14 mouse cellular contexts compared by ENCODE assay signal in the genomic region with DNA sequence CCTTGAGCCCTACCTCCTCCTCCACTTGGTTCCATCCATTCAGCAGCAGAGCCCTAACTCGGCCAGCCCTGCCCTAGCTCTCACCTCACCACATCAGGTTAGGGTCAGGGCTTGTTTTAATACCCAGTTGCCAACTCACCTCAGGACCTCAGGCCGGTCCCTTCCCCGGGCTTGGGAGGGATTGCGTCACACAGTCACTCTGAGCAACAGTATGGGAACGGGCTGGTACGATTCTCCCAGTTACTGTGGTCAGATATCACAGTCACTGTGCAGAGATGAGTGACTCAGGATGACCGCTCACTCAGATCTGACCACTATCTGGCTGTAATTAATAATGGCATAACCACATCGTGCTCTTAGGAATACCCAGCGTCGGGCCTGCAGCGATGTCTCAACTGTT. TPM values are rescaled to one million over a fixed set of nuclear protein-coding genes. Genes with fewer than 3 reads are reported as not detected.
DNase-seq lines count a peak whose midpoint lies in the region; ATAC-seq and TF ChIP-seq lines count a peak whose summit lies in the region.
"Had no signal": no experiment of that assay in that cellular context is flagged by ENCODE, and none has a peak within 500 bp of the region (broad histone marks: within the 10 kb centered on the region; RNA-seq: fewer than 3 reads in every experiment).

No protein-coding gene starts in this region.

- WGBS in heart, embryonic 13.5 days = 81% methylated on average over 11 of the region's 11 CpGs
- 76% methylated on average over 11 of the region's 11 CpGs for WGBS in lung, embryonic 14.5 days

- no peak for TF ChIP-seq CTCF in lung, embryonic 14.5 days (IDR thresholded peaks at IDR 0.05; ENCODE audit: low read depth)
- no peak for TF ChIP-seq CTCF in Patski (IDR thresholded peaks at IDR 0.05)

- intact Hi-C loops in heart, postnatal 10 days (cut with DNase I) = no loop called here

- no peak overlapping the region for H3K4me3 ChIP-seq in heart, embryonic 13.5 days
- H3K4me3 ChIP-seq in lung, embryonic 14.5 days (ENCODE audit: low read depth, low read length) = no peak overlapping the region
- H3K4me3 ChIP-seq: forebrain, embryonic 13.5 days had no signal

- no peak overlapping the region; the same call in 1 of the 2 replicates for H3K27ac ChIP-seq in heart, embryonic 13.5 days (replicated peaks)
- peak overlapping the region; percentile 43; the same call in 1 of the 2 replicates for H3K27ac ChIP-seq in lung, embryonic 14.5 days (ENCODE audit: low read depth)
- H3K27ac ChIP-seq: forebrain, embryonic 13.5 days had no signal

- H3K4me1 ChIP-seq in heart, embryonic 13.5 days = peaks cover 97% of the 10 kb centered on the region
- H3K4me1 ChIP-seq in lung, embryonic 14.5 days (ENCODE audit: insufficient read depth) = peaks cover 49% of the 10 kb centered on the region

- no peak for DNase-seq in heart, postnatal 10 days
- no peak for DNase-seq in lung, embryonic 14.5 days
- no peak for DNase-seq in lung, postnatal 14 days
- DNase-seq in Patski (ENCODE audit: low read depth, low spot score) = no peak
- DNase-seq in thymus, postnatal 0 days (ENCODE audit: low spot score) = no peak
- DNase-seq: cerebellum, adult 9-11 months; kidney, postnatal 4 days; liver; lung, postnatal 4 days had no signal

- in situ Hi-C loops in Patski (cut with MboI; ENCODE audit: low pct_unique_long_range_greater_than_20kb) = no loop called here

- no peaks in the 10 kb centered on the region for H3K27me3 ChIP-seq in heart, embryonic 13.5 days (replicated peaks)
- no peaks in the 10 kb centered on the region for H3K27me3 ChIP-seq in lung, embryonic 14.5 days (ENCODE audit: insufficient read depth, low read length)
- H3K27me3 ChIP-seq in Patski = no peaks in the 10 kb centered on the region
- H3K27me3 ChIP-seq: forebrain, embryonic 13.5 days had no signal

- POLR2A ChIA-PET in Patski (lab: Charles Lee) = no interaction called here

- H3K9ac ChIP-seq in heart, embryonic 13.5 days = peak overlapping the region; percentile 64; the same call in 1 of the 2 replicates
- no peak overlapping the region for H3K9ac ChIP-seq in lung, embryonic 14.5 days

- no peak for ATAC-seq in heart, embryonic 13.5 days (ENCODE audit: extremely low read depth, insufficient number of reproducible peaks, low FRiP score, low TSS enrichment)
- ATAC-seq in lung, embryonic 14.5 days (ENCODE audit: insufficient read depth) = no peak
- ATAC-seq in Patski = peak; percentile 17
- peak; percentile 13; the same call in 1 of the 2 replicates for ATAC-seq in neutrophil, adult 5-6 weeks (ENCODE audit: extremely low read depth, insufficient number of reproducible peaks, low FRiP score, poor library complexity, severe bottlenecking)
- ATAC-seq: forebrain, embryonic 13.5 days; intestine, embryonic 16.5 days; midbrain, embryonic 16.5 days had no signal

- H3K36me3 ChIP-seq in heart, embryonic 13.5 days = peaks cover 13% of the 10 kb centered on the region
- H3K36me3 ChIP-seq in lung, embryonic 14.5 days (ENCODE audit: insufficient read depth) = peaks cover 10% of the 10 kb centered on the region; the same call in 1 of the 2 replicates

- CTCF ChIA-PET in Patski (lab: Charles Lee) = interaction anchor here (1.7 kb wide), 1 partner anchor 42 kb away, joined by 4 read pairs; no protein-coding TSS in a partner anchor

- no peak overlapping the region for H3K4me2 ChIP-seq in heart, embryonic 13.5 days
- no peak overlapping the region for H3K4me2 ChIP-seq in lung, embryonic 14.5 days
- H3K4me2 ChIP-seq: forebrain, embryonic 13.5 days had no signal

- no peaks in the 10 kb centered on the region for H3K9me3 ChIP-seq in heart, embryonic 13.5 days
- no peaks in the 10 kb centered on the region for H3K9me3 ChIP-seq in lung, embryonic 14.5 days (ENCODE audit: low read depth, low read length)
- H3K9me3 ChIP-seq: forebrain, embryonic 13.5 days had no signal

RNA-seq across cellular contexts. Expression of a gene that starts 14.0 kb away (rescaled TPM):
- polyA plus RNA-seq in heart, embryonic 13.5 days (2015; fragmentation: Nextera tagmentation; extraction: Ambion mirVana) = 11.3 and 11.9 TPM in 2 replicates
- 10 to 100 TPM; 17.0 to 22.6 TPM for total RNA-seq in heart, postnatal 10 days (2021)
- polyA plus RNA-seq in lung, embryonic 14.5 days (2014; fragmentation: Nextera tagmentation; extraction: Ambion mirVana) = 16.1 and 16.4 TPM in 2 replicates
- polyA plus RNA-seq in Patski (2021) = 107 TPM
- 28.1 and 28.7 TPM in 2 replicates for total RNA-seq in neutrophil, adult 5-6 weeks (2017)
- polyA plus RNA-seq in thymus, postnatal 0 days (2015; fragmentation: Nextera tagmentation; extraction: Ambion mirVana) = 18.5 and 21.1 TPM in 2 replicates

Comparison
In these comparisons a context has a peak if more than half of its experiments do, and no peak if none do; other contexts are left out.
1. ATAC-seq: peak in Patski (single experiment) and neutrophil, adult 5-6 weeks (single experiment); none in heart, embryonic 13.5 days (single experiment) and lung, embryonic 14.5 days (single experiment).